Mouse (Mus musculus): ENCODE measurements around the gene Gtf2h2.
"Not testable (repeated sequence)": the region's sequence is repeated elsewhere in the genome, so short reads cannot be mapped to it uniquely, and the experiment has no call there.

Gene Gtf2h2

DNA sequence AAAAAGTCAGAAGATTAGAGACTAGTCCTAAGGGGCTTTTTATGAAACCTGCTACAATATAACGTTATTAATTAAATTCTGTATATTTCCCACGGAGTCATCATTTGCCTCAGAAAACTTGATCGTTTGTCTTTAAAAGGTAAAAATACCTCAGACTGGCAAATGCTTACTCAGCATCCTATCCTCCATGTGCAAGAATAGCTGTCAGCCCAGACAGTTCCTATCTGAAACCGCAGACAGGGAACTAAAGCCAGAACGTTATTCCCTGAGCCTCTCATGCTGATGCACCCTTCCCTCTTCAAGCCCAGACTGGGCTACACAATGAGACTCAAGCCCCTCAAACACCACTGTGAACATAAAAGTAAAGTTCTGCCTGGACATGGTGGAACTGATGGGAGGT, 2.0 kb downstream of the Gtf2h2 start:
- no peak for DNase-seq (ENCODE audit: low read depth)

DNA sequence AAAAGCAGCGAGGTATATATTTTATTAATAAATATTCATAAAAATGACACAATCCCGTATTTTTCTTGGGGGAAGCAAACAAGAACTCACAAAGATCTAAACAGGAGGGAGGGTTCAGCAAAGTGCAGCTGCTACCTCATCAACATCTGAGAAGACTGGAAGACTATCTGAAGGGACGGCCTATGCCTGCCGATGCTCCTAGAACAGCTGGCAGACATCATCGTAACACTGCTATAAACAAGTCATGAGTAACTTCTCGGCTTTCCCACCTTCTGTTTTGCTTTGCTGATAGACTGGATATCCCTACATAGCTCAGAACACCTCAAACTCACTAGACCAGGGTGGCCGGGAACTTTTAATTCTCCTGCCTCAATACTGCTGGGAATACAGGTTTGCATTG, 8.8 kb downstream of the Gtf2h2 start:
- no peak for DNase-seq (ENCODE audit: low read depth)

DNA sequence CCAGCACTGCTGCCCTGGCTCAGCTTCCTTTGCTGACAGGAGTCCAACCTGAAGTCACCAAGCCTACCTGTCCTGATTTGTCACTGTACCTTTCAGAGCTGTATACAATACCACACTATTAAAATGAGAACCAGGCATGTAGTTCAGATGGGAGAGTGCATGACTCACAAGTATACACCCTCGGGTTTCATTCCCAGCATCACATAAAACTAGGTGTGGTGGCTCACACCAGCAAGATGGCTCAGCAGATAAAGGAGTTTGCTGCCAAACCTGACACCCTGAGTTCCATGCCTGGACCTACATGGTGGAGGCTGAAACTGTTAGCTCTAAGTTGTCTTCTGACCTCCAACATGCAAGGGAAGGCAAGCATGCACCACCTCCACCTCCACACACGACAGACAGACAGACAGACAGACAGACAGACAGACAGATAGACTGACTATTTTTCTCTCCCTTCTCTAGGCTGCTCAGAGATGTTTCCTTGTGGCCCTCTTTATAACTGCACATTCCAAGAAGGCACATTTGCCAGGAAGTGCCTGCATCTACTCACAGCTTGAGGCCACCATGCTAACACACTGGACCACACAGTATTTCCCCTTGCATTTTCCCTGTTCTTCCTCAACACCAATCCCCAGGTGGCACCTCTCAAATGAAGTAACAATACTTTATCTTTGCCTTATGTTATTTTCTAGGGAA, 28.7 kb downstream of the Gtf2h2 start:
- DNase-seq (ENCODE audit: low read depth): no peak

DNA sequence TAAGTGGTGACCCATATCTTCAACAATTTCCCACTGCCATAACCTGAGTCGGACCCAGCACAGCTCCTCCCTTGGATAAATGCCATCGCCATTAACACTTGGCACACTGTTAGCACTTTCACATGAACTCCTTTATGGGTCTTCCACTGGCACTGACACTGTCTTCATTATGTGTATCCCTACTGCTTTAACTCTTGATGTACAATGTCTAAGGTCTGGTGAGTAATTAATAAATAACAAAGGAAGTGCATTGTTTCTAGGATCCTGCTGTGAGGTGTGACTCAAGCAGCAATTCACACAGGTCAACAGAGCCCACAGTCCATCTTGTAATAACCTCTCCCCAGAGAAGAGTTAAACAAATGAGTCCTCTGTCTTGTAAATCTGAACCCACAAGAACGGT, 31.0 kb downstream of the Gtf2h2 start:
- no peak for DNase-seq (ENCODE audit: low read depth)

DNA sequence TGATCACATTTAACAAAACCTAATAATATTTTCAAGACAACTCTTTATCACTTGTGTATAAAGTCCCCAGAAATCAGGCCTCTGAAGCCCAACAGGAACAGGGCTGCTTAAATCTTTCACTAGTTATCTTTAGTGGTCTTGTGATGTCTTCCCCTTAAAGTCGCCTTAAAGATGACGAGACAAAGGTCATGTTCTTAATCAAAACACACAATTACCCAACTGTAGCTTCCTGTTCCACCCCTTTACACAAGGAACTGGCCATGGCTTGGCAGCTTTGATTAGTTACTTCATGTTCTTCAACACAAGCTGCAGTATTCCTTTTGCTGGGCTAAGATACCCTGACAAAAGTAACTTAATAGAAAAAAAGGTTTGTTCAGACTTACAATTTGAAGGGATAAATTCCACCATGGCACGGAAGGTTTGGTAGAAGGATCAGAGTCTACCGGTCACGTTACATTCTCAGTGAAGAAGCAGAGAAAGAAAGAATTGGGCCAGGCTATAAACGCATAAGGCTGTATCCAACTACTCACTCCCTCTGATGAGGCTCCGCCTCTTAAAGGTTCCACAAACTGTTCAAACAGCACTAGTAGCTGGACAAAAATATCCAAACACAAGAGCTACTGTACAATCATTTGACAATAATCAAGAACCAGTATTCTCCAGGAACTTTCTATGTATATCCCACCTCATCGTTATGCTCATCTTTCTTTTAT, 39.8 kb downstream of the Gtf2h2 start, which contains the start of gene Naip1:
Gene Naip1 (minus strand): TSS at position 455 of the 713 bp plus-strand sequence.
- DNase-seq (ENCODE audit: low read depth): not testable (repeated sequence)

DNA sequence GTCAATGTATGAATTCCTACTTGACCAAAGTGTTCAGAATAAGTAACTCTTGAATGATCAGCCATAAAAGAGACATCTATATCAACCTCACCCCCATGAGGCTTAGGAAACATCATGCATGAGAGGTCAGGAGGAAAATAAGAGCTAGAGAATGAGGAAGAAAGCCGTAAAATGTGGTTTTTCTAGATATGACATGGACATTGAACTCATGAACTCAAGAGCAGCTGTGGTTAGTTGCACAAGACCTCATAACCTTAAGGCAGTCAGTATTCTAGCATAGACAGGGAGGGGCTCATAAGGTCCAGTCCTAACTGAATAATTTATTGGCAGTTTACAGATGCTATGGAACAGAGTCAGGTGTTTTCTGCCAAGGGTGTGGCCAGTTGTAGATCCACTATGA, 42.9 kb downstream of the Gtf2h2 start:
- DNase-seq (ENCODE audit: low read depth): no peak

DNA sequence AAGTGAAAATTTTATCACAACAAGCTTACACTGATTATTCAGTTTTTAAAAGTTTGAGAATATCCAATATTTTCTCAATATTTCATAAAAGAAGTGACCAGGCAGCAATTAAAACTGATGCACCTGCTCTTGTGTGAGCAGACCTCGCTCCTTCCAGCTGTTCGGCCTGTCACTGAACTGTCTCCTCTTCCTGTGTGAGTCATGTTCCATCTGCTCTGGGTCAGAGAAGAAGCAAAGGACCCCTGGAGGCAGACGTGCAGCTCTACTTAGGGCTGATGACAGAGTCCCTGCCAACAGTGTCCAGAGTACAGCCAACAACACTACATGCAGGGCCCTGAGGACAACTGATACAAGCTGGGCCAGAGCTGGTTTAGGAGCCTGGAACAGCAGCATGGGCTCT, 52.3 kb downstream of the Gtf2h2 start:
- no peak for DNase-seq (ENCODE audit: low read depth)

DNA sequence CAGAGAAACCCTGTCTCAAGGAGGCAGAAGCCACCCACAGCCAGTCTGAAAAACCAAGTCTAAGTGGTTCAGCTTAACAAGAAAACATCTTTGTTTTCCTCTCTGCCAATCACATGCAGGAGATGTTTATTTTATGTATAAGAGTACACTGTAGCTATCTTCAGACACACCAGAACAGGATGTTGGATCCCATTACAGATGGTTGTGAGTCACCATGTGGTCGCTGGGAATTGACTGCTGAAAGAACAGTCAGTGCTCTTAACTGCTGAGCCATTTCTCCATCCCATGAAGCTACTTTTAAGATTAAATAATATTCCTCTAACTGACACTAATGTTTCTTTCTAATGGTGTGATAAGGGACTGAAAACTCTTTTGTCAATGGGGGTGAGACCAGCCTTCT, 53.7 kb downstream of the Gtf2h2 start:
- DNase-seq (ENCODE audit: low read depth): no peak

DNA sequence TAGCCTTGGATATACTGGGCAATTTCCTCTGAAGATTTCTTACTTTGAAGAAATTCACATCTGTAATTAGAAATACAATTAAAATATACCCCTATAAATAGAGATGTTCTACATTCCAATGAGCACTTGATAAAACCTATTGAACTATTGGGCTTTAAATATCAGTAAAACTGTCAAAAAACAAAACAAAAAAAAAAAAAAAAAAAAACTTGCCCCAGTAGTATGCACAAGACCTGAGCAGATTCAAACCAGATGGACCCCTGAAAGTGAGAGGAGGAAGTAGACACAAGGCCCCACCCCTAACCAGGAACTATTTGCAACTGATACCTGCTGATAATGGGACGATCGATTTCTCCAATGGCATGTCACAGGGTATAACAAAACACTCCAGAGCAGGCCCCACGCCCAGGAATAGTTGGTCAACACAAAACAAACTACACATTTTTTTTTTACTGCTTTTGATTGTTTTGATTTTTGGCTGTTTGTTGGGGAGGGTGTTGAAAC, 55.0 kb downstream of the Gtf2h2 start:
- DNase-seq (ENCODE audit: low read depth): no peak

DNA sequence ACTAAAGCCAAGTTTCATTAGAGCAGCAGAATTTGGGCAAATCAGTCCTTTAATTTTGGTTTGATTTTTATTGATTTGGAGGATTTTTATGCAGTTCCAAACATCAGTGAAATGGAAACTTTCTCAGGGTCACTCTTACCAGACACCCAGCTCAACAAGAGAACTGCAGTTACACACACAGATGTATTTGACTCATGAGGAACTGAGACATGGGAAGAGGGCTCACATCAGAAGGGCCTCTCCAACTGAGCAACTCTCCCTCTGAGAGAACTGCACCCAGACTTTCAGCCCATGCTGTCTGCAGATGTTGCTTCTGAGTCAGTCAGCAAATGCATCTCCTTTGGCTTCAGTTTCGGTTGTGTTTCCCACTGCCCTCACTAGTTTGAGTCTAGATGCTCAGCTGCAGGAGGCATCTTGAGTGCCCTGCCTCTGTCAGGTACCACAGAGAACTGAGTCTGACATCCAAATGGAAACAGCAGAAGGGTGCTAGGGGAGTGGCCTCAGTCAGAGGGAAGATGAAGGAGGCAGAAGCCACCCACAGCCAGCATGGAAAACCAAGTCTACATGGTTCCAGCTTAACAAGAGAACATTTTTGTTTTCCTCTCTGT, 55.7 kb downstream of the Gtf2h2 start:
- not testable (repeated sequence) for DNase-seq (ENCODE audit: low read depth)

DNA sequence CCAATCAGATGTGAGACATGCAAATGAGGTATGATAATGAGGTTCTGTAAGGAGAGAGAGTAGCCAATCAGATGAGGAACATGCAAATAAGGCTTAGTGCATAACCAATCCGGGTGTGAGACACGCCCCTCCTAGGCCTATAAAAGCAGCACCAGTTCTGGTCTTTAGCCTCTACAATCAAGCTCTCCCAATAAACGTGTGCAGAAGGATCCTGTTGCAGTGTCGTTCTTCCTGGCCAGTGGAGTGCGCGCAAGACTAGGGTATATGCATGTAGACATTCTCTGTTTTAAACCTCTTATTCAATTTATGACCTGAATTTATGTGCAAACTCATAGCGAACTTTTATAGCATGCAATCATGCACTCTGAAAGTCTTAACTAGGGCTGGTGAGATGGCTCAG, 72.4 kb downstream of the Gtf2h2 start:
- not testable (repeated sequence) for DNase-seq (ENCODE audit: low read depth)

DNA sequence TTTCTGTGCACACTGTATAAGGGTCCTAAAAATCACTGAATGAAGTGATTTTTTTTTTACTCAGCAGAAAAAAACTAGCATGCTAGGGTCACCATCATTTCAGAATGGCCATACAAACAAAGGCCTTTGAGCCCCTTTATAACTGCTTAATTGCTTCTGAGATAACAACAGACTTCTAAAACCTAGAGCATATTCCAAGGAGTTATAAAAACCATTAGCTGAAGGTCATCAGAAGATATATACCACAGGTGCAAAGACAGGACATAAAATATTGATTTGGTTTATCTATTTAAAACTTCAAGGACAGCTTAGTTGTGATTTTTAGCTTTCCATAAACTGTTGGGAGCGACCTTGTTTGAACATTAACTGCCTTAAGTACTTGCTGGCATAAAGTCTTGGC, 78.0 kb downstream of the Gtf2h2 start:
- DNase-seq (ENCODE audit: low read depth): no peak
